Mouse (Mus musculus): ENCODE results near the gene Lamc3.

DNA sequence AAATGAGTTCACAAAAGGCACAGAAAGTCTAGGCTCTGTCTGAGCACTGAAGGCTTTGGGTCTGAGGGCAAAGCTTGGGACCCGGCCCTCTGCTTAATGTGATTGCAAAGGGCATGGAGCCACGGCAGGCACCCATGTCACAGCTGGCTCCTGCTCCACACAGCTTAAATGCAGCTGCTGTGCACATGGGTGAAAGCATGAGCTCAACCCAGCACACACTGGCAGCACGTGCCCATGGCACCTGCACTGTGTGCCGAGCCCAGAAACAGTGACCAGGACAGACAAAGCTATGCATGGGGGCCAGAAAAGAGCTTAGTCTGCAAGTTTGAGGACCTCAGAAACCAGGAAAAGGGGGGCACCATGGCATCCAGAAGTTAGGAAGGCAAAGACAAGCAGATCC is 36.6 kb downstream of the Lamc3 start:
- TF ChIP-seq CTCF (IDR thresholded peaks at IDR 0.05; ENCODE audit: control insufficient read depth, insufficient read depth, insufficient read length): no peak
- no peak for TF ChIP-seq FOSL1 (IDR thresholded peaks at IDR 0.05; ENCODE audit: insufficient read depth, low read length, poor library complexity, severe bottlenecking)
- TF ChIP-seq MYOD1 (IDR thresholded peaks at IDR 0.05; ENCODE audit: control insufficient read depth, insufficient read length, low read depth): no peak
- TF ChIP-seq MAX (IDR thresholded peaks at IDR 0.05): no peak
- TF ChIP-seq USF1 (IDR thresholded peaks at IDR 0.05; ENCODE audit: low read depth): no peak
- no peak for TF ChIP-seq MYOG (IDR thresholded peaks at IDR 0.05; ENCODE audit: control insufficient read depth, extremely low read depth, insufficient read length)
- TF ChIP-seq CEBPB (IDR thresholded peaks at IDR 0.05; ENCODE audit: low read depth): no peak

All from C2C12 (cell line).